Mouse (Mus musculus) skeletal muscle tissue, adult 2 months (tissue): Measurements from ENCODE around the gene Fcgrt.
A peak's percentile ranks its signal among the peaks of the same experiment; 100 is the strongest.
"Not testable (repeated sequence)": the region's sequence is repeated elsewhere in the genome, so short reads cannot be mapped to it uniquely, and the experiment has no call there.

Experiments used
- DNase-seq: peaks from one replicate; pipeline ENCODE4 v3.0.0-alpha.2; 2012; ENCODE audit warnings: low read depth, low spot score

The Fcgrt gene

GRCm38 (mm10) chr7:45110089-45110488 lies 6.4 kb upstream of the Fcgrt start:
- DNase-seq: not testable (repeated sequence)

GRCm38 (mm10) chr7:45107052-45107645 lies 3.5 kb upstream of the Fcgrt start:
- no peak for DNase-seq

- DNase-seq: no peak
Observed at GRCm38 (mm10) chr7:45106441-45106840, 2.8 kb upstream of the Fcgrt start.

DNA sequence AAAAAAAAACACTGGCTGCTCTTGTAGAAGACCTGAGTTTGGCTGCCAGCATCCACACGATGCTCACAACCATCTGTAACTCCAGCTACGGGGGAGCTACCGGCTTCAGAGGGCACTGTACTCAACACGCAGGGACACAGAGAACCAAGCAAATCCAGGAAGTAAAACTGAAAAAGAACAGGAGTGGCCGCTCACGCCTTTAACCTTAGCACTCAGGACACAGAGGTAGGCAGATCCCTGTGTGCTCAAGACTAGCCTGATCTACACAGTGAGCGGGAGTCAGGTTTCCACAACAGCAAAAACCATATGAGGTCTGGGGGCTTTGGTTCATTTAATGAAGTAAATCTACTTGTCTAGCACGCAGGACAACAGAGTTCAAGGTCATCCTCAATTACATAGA lies 1.8 kb upstream of the Fcgrt start:
- no peak for DNase-seq

DNA sequence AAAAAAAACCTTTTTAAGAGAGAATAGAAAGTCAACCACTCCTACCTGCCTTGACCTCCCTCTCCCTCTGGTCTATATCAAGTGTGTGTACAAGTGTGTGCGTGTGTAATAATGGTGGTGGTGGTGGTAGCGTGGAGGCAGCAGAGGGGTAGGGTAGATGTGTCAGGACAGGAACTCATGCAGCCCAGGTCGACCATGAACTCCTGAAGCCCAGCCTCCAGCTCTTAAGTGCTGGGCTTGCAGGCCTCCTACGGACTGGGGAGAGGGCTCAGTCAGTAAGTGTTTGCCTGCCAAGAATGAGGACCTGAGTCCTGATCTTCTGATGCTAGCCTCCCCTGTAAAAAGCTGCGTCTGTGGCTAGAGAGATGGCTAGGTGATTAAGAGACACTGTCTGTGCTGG lies 1.3 kb upstream of the Fcgrt start:
- DNase-seq: no peak

- DNase-seq: no peak
Observed at GRCm38 (mm10) chr7:45102940-45103585, 588 bp downstream of the Fcgrt start.

- no peak for DNase-seq
Observed at GRCm38 (mm10) chr7:45102441-45102840, 1.2 kb downstream of the Fcgrt start.

GRCm38 (mm10) chr7:45100046-45100445 lies 3.6 kb downstream of the Fcgrt start:
- no peak for DNase-seq

- DNase-seq: no peak
Observed at GRCm38 (mm10) chr7:45098541-45099240, 5.0 kb downstream of the Fcgrt start.

DNA sequence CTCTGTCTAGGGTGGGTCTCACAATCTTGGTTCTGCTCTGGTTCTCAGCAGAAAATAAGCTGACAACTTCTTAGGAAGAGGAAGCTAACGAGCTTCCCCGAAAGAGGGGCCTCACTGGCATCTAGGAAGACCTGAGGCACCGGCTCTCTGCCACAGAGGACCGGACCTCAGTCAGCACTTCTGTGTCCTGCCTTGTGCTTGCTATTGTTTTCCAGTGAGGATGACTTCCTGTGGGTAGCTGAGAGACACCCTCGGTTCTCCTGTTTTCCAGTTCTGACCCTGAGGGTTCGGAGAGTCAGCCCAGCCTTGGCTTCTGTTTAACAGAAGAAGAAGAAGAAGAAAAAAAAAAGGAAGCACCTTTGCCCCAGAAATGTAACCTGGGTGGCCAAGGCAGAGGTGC lies 6.2 kb downstream of the Fcgrt start:
- DNase-seq: no peak

DNA sequence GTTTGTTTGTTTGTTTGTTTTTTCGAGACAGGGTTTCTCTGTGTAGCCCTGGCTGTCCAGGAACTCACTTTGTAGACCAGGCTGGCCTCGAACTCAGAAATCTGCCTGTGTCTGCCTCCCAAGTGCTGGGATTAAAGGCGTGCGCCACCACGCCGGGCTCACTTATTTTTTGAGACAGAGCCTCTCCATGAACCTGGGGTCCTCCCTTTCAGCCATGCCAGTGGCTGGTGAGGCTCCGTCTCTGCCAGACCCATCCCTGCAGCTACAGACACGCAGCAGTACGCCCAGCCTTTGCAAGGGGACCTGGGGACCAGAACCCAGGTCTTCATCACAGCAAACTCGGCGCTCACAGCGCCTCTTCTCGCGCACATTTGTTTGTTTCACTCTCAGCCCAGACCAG lies 7.7 kb downstream of the Fcgrt start:
- not testable (repeated sequence) for DNase-seq

DNA sequence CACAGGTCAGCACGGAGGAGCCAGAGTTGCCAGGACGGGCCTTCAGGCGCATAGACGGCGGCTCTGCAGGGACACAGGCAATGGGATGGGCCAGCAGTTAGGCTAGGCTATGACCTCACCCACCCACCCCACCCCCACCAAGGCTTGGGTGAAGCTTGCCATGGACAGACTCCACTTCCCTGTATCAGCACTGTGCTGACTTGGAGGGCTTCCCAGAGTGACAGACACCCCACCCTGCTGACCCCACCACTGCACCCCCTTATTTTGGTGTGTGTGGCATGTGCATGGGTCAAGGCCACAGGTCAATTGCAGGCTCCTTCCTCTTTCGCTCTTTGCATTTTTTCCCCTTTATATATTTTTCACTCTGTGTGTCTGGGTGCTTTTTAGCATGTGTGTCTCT lies 8.3 kb downstream of the Fcgrt start:
- no peak for DNase-seq

DNA sequence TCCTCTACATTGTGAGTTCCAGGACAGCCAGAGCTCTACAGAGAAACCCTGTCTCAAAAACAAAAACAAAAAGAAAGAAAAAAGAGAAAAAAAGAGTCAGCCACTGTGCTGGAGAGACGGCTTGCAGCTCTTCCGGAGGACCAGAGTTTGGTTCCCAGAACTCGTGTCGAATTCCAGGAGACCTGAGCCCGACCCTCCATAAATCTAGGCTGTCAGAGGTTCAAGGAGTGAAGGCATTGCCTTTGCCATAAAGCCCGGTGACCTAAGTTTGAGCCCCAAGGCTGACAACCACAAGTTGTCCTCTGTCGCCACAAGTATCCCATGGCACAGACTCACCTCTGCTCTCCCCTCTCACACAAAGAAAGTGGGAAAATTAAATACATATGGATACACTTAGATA lies 9.5 kb downstream of the Fcgrt start:
- DNase-seq: no peak

GRCm38 (mm10) chr7:45093516-45093905 lies 10.1 kb downstream of the Fcgrt start:
- no peak for DNase-seq

GRCm38 (mm10) chr7:45092828-45093515 lies 10.7 kb downstream of the Fcgrt start:
- no peak for DNase-seq

GRCm38 (mm10) chr7:45092048-45092447 lies 11.6 kb downstream of the Fcgrt start, which contains the start of gene Rcn3:
Rcn3 (minus strand) TSS chr7:45092221.
- peak; percentile 88 for DNase-seq

DNA sequence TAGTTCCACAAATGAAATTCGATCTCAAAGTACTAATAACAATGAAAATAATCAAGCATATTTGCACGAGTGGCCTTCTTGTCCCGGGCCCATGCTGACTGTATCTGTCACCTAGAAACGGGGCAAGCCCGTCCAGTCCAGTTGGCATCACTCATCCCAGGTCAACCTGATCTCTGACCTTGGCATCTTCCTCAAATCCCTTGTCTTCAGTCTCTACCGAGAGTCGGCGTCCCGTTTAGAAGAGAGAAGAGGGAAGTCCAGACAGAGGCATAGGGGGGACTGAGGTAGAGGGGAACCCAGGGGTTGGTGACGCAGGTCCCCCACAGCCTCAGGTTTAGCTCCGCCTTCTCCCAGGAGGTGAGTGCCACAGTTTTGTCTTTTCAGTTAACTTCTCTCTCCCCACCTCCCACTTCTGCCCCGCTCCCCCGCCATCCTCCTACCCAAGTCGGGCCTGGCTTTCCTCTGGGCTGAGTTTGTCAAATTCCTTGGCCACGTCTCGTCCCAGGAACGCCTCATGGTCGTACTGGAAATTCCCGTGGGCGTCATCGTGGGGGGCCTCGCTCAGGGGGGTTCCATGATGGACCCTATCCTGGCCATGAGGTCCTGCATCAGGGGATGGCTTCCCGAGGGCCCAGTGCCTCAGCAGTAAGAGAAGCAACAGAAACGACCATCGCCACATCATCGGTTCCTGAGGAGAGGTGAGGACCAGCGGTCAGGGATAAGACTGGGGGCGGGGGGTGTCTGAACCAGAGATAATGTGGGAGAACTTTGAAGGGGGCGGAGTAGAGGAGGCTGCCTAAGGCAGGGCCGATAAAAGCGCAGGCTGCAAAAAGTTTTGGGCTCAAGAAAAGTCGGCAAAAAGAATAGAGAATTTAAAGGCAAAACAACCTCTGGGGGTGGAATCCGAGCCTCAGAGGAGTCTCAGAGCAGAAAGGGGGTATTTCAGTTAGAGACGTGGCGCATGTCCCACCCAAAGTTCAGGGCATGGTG lies 12.4 kb downstream of the Fcgrt start:
- DNase-seq: no peak

- DNase-seq: no peak
Observed at GRCm38 (mm10) chr7:45090251-45090977, 13.2 kb downstream of the Fcgrt start.

DNA sequence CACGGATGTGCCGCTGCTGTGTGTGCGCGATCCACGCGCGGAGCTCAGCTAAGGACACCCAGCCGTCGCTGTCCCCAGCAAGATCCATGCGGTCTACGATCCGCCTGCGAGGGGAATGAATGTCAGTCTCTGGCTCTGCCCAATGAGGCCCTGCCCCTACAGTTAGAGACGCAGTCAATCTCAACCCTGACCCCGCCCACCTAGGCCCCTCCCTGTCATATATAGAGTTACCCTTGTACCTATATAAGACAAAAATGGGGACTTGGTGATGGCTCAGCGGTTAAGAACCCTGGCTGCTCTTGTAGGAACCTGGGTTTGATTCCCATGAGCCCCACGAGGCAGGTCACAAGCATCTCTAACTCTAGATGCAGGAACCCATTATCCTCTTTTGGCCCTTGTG lies 15.1 kb downstream of the Fcgrt start:
- no peak for DNase-seq

- DNase-seq: no peak
Observed at GRCm38 (mm10) chr7:45086084-45086483, 17.6 kb downstream of the Fcgrt start.
